Mouse (Mus musculus) thymus, postnatal 25 days (tissue): ENCODE measurements around the gene Nup188.
A peak's percentile ranks its signal among the peaks of the same experiment; 100 is the strongest.

ENCODE experiments used
- DNase-seq: peaks from one replicate; pipeline ENCODE4 v3.0.0; 2022

Nup188 gene

GRCm38 (mm10) chr2:30285416-30286181 lies 598 bp upstream of the Nup188 start:
- DNase-seq = peak; percentile 18

GRCm38 (mm10) chr2:30287027-30287373 lies 803 bp downstream of the Nup188 start:
- peak; percentile 25 for DNase-seq

- DNase-seq = no peak
Measured at GRCm38 (mm10) chr2:30299525-30299924, 13.3 kb downstream of the Nup188 start.

GRCm38 (mm10) chr2:30299966-30300365 lies 13.8 kb downstream of the Nup188 start:
- DNase-seq = no peak

GRCm38 (mm10) chr2:30306087-30306486 lies 19.9 kb downstream of the Nup188 start:
- no peak for DNase-seq

- no peak for DNase-seq
Measured at GRCm38 (mm10) chr2:30309351-30309750, 23.2 kb downstream of the Nup188 start.

- no peak for DNase-seq
Measured at GRCm38 (mm10) chr2:30311481-30311880, 25.3 kb downstream of the Nup188 start.

GRCm38 (mm10) chr2:30316136-30316535 lies 29.9 kb downstream of the Nup188 start:
- DNase-seq = no peak

GRCm38 (mm10) chr2:30316955-30317354 lies 30.8 kb downstream of the Nup188 start:
- no peak for DNase-seq

- no peak for DNase-seq
Measured at GRCm38 (mm10) chr2:30319260-30319659, 33.1 kb downstream of the Nup188 start.

GRCm38 (mm10) chr2:30323111-30323510 lies 36.9 kb downstream of the Nup188 start:
- DNase-seq = no peak

GRCm38 (mm10) chr2:30325296-30325695 lies 39.1 kb downstream of the Nup188 start:
- DNase-seq = no peak

GRCm38 (mm10) chr2:30327276-30327675 lies 41.1 kb downstream of the Nup188 start:
- no peak for DNase-seq

GRCm38 (mm10) chr2:30328791-30329190 lies 42.6 kb downstream of the Nup188 start:
- no peak for DNase-seq

GRCm38 (mm10) chr2:30335324-30335723 lies 49.1 kb downstream of the Nup188 start:
- DNase-seq = no peak

- no peak for DNase-seq
Measured at GRCm38 (mm10) chr2:30336174-30336915, 50.1 kb downstream of the Nup188 start.

GRCm38 (mm10) chr2:30337179-30337578 lies 51.0 kb downstream of the Nup188 start:
- no peak for DNase-seq

GRCm38 (mm10) chr2:30342061-30342460 lies 55.9 kb downstream of the Nup188 start:
- DNase-seq = no peak

GRCm38 (mm10) chr2:30342544-30342943 lies 56.3 kb downstream of the Nup188 start:
- DNase-seq = no peak

- DNase-seq = no peak
Measured at GRCm38 (mm10) chr2:30343601-30344137, 57.5 kb downstream of the Nup188 start.

- DNase-seq = no peak
Measured at GRCm38 (mm10) chr2:30345971-30346676, 59.9 kb downstream of the Nup188 start.

- no peak for DNase-seq
Measured at GRCm38 (mm10) chr2:30349196-30349595, 63.0 kb downstream of the Nup188 start.

- DNase-seq = no peak
Measured at GRCm38 (mm10) chr2:30351149-30351548, 65.0 kb downstream of the Nup188 start.
